Mouse (Mus musculus): Measurements from ENCODE around the gene Heatr4. TPM values are rescaled to one million over a fixed set of nuclear protein-coding genes. Genes with fewer than 3 reads are reported as not detected.

Gene Heatr4
- total and polyA plus RNA-seq, 3 experiments: 0.03 TPM; not detected in 2

DNA sequence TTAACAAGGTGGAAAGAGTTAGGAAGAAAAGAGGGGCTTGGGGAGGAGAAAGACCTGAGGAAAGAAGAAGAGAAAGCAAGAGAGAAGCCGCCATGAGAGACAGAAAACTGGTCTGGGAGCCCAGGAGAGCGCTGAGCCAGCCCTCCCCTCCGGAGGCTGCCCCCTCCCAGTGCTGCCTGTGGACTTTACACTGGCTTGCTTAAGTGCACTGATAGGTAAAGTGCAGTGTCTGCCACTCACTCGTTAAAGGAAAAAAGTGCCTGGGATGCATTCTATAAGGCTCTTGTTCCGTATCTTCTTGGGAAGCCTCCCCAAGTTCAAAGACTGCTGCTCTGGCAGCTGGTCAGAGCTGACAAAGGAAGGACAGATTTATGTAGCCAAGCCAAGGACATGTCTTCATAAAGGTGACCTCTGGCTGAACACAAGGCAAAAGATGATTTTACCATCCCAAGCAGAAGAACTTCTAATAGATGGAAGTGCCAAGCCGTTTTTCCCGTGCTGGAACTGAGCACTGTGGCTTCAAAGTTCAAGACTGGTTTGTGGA, 59.4 kb downstream of the Heatr4 start:
- Histone ChIP-seq H3K27me3 (ENCODE audit: control insufficient read depth in 1 of 2, insufficient read depth in 2 of 2, low read length in 2 of 2) (no peaks in the 10 kb centered on the region), H3K9ac (ENCODE audit: control insufficient read depth, low read depth, low read length, poor library complexity, severe bottlenecking) (no peak overlapping the region), H3K36me3 (ENCODE audit: control insufficient read depth in 1 of 2, insufficient read depth in 2 of 2, low read length in 2 of 2) (peaks cover 0 to 33% of the 10 kb centered on the region in 2 experiments; a peak in 2 of 4 replicates), H3K79me2 (ENCODE audit: control insufficient read depth, insufficient read depth, low read length, poor library complexity) (peaks cover 10% of the 10 kb centered on the region), H3K9me3 (replicated peaks; ENCODE audit: insufficient read depth, low read length) (no peaks in the 10 kb centered on the region), H3K4me1 (ENCODE audit: control insufficient read depth in 1 of 2, insufficient read depth in 2 of 2, low read length in 2 of 2) (peaks cover 14 to 28% of the 10 kb centered on the region in 2 experiments), H3K4me3 (ENCODE audit: control insufficient read depth in 1 of 2, insufficient read depth in 1 of 2, low read depth in 2 of 2, low read length in 2 of 2) (no peak overlapping the region), H3K27ac (ENCODE audit: control insufficient read depth, low read depth, low read length) (no peak overlapping the region)
- DNase-seq (ENCODE audit: low read depth, low spot score): no peak
- no peak for TF ChIP-seq ELF1 (IDR thresholded peaks at IDR 0.05; ENCODE audit: low read depth, low read length)
- no peak for TF ChIP-seq MAFK (IDR thresholded peaks at IDR 0.05; ENCODE audit: borderline replicate concordance, low read depth, low read length)
- no peak for TF ChIP-seq MYC (IDR thresholded peaks at IDR 0.05; ENCODE audit: low read depth, low read length)
- TF ChIP-seq TBP (IDR thresholded peaks at IDR 0.05; ENCODE audit: low read depth, low read length): no peak
- TF ChIP-seq MYB (IDR thresholded peaks at IDR 0.05; ENCODE audit: low read depth, low read length): no peak
- no peak for TF ChIP-seq E2F4 (IDR thresholded peaks at IDR 0.05; ENCODE audit: borderline replicate concordance, low read depth, low read length)
- TF ChIP-seq KAT2A (conservative IDR thresholded peaks at IDR 0.05; ENCODE audit: low read depth, low read length): no peak
- TF ChIP-seq NELFE (IDR thresholded peaks at IDR 0.05; ENCODE audit: low read depth, low read length): no peak

GRCm38 (mm10) chr12:83924332-83924731, 60.3 kb downstream of the Heatr4 start:
- Histone ChIP-seq H3K4me3 (ENCODE audit: control insufficient read depth in 1 of 2, insufficient read depth in 1 of 2, low read depth in 2 of 2, low read length in 2 of 2) (no peak overlapping the region), H3K9me3 (replicated peaks; ENCODE audit: insufficient read depth, low read length) (no peaks in the 10 kb centered on the region), H3K9ac (ENCODE audit: control insufficient read depth, low read depth, low read length, poor library complexity, severe bottlenecking) (no peak overlapping the region), H3K4me1 (ENCODE audit: control insufficient read depth in 1 of 2, insufficient read depth in 2 of 2, low read length in 2 of 2) (peaks cover 10 to 24% of the 10 kb centered on the region in 2 experiments), H3K27ac (ENCODE audit: control insufficient read depth, low read depth, low read length) (no peak overlapping the region), H3K79me2 (ENCODE audit: control insufficient read depth, insufficient read depth, low read length, poor library complexity) (peaks cover 12% of the 10 kb centered on the region), H3K36me3 (ENCODE audit: control insufficient read depth in 1 of 2, insufficient read depth in 2 of 2, low read length in 2 of 2) (peaks cover 0 to 30% of the 10 kb centered on the region in 2 experiments; a peak in 2 of 4 replicates), H3K27me3 (ENCODE audit: control insufficient read depth in 1 of 2, insufficient read depth in 2 of 2, low read length in 2 of 2) (no peaks in the 10 kb centered on the region)
- TF ChIP-seq TBP (IDR thresholded peaks at IDR 0.05; ENCODE audit: low read depth, low read length): no peak
- TF ChIP-seq CHD2 (IDR thresholded peaks at IDR 0.05; ENCODE audit: low read length): no peak
- no peak for TF ChIP-seq MYC (IDR thresholded peaks at IDR 0.05; ENCODE audit: low read depth, low read length)
- TF ChIP-seq TAL1 (IDR thresholded peaks at IDR 0.05; ENCODE audit: low read length): no peak
- no peak for DNase-seq (ENCODE audit: low read depth, low spot score)

DNA sequence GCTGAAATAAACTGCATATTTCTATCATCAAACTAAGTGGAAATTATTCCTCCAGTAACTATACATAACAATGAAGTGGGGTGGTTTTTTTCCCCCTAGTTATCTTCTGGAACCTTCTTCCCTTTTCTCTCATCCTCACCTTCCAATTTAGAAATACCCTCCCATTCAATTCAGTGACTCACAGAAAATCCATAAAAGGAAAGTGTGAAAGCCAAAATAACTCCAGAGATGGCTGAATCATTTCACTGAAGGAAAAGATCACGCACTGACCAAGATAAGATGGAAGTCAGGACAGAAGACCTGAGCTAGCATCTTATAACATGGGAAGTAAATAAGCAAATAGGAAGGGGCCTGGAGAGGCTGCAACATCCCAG, 61.2 kb downstream of the Heatr4 start:
- H3K79me2 ChIP-seq (ENCODE audit: control insufficient read depth, insufficient read depth, low read length, poor library complexity): peaks cover 12% of the 10 kb centered on the region
- H3K9me3 ChIP-seq (replicated peaks; ENCODE audit: insufficient read depth, low read length): no peaks in the 10 kb centered on the region
- TF ChIP-seq BHLHE40 (IDR thresholded peaks at IDR 0.05; ENCODE audit: borderline replicate concordance, low read depth, low read length) (no peak), RAD21 (IDR thresholded peaks at IDR 0.05; ENCODE audit: low read depth, low read length) (no peak), MAZ (IDR thresholded peaks at IDR 0.05; ENCODE audit: low read depth, low read length) (no peak), RCOR1 (IDR thresholded peaks at IDR 0.05; ENCODE audit: low read depth, low read length) (no peak), MAFK (IDR thresholded peaks at IDR 0.05; ENCODE audit: borderline replicate concordance, low read depth, low read length) (no peak), ZMIZ1 (IDR thresholded peaks at IDR 0.05; ENCODE audit: low read depth, low read length) (no peak), GATA1 (IDR thresholded peaks at IDR 0.05; ENCODE audit: low read depth, low read length) (no peak), ELF1 (IDR thresholded peaks at IDR 0.05; ENCODE audit: low read depth, low read length) (no peak), POLR2A (IDR thresholded peaks at IDR 0.05; ENCODE audit: control insufficient read depth in 1 of 2, insufficient read depth in 1 of 2, low read depth in 1 of 2, low read length in 2 of 2, poor library complexity in 1 of 2) (no peak), E2F4 (IDR thresholded peaks at IDR 0.05; ENCODE audit: borderline replicate concordance, low read depth, low read length) (no peak), ZKSCAN1 (IDR thresholded peaks at IDR 0.05; ENCODE audit: low read depth, low read length) (no peak), EP300 (IDR thresholded peaks at IDR 0.05; ENCODE audit: low read depth in 1 of 2, low read length in 2 of 2) (no peak), HCFC1 (IDR thresholded peaks at IDR 0.05; ENCODE audit: low read depth, low read length) (no peak), POLR2AphosphoS5 (IDR thresholded peaks at IDR 0.05; ENCODE audit: borderline replicate concordance, low read depth, low read length) (no peak)
- no peak overlapping the region for H3K27ac ChIP-seq (ENCODE audit: control insufficient read depth, low read depth, low read length)
- H3K9ac ChIP-seq (ENCODE audit: control insufficient read depth, low read depth, low read length, poor library complexity, severe bottlenecking): no peak overlapping the region
- peaks cover 0 to 23% of the 10 kb centered on the region in 2 experiments; a peak in 2 of 4 replicates for H3K36me3 ChIP-seq (ENCODE audit: control insufficient read depth in 1 of 2, insufficient read depth in 2 of 2, low read length in 2 of 2)
- no peak overlapping the region for H3K4me3 ChIP-seq (ENCODE audit: control insufficient read depth in 1 of 2, insufficient read depth in 1 of 2, low read depth in 2 of 2, low read length in 2 of 2)
- H3K27me3 ChIP-seq (ENCODE audit: control insufficient read depth in 1 of 2, insufficient read depth in 2 of 2, low read length in 2 of 2): no peaks in the 10 kb centered on the region
- no peak for DNase-seq (ENCODE audit: low read depth, low spot score)
- H3K4me1 ChIP-seq (ENCODE audit: control insufficient read depth in 1 of 2, insufficient read depth in 2 of 2, low read length in 2 of 2): peaks cover 4 to 18% of the 10 kb centered on the region in 2 experiments; a peak in 3 of 4 replicates

Data from MEL (cell line).